Mouse (Mus musculus): Measurements from ENCODE around the gene Lsamp. TPM values are rescaled to one million over a fixed set of nuclear protein-coding genes. Genes with fewer than 3 reads are reported as not detected.
"Not testable (repeated sequence)": the region's sequence is repeated elsewhere in the genome, so short reads cannot be mapped to it uniquely, and the experiment has no call there.

The Lsamp gene
- total RNA-seq, 4 experiments from 2014 or later, result 0.17 to 0.43 (median 0.28) TPM

- DNase-seq (ENCODE audit: low spot score in 2 of 2), result no peak
These were observed 486.8 kb downstream of the Lsamp start for GRCm38 (mm10) chr16:40470946-40471345.

DNA sequence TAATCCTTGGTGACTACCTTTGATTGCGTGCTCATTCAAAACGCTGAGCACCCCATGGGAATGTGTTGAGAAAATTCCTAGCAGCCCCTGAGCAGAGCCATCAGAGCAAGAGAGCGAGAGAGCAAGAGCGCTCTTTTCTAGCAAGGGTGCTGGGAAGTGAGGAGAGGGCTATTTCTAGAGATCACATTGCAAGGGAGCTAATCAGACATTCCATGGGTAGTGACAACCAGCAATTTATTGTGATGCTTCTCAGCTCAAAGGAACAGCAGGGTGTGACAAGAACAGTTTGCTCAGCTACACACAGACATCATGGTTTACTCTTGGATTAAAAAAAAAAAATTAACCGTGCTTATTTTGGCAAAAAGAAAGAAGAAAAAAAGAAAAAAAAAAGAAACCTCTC lies 487.8 kb downstream of the Lsamp start:
- DNase-seq (ENCODE audit: low spot score in 2 of 2), result no peak

DNA sequence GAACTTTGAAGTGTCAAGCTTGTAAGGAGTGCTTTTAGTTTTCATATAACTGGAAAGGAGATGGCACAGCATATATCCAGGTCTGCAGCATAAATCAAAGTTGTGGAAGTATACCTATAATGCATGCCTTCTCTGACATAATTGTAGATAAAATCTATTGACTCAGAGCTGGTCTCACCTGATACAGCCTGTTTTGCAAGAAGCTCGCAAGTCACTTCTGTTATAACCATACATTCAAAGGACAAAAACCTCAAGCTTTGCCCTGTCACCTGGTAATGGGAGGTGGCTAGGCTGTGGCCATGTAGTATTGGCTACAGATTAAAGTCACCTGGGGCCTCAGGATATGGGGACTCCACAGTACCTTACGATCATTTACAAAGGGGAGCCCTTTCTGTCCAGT lies 507.4 kb downstream of the Lsamp start:
- DNase-seq (ENCODE audit: low spot score in 2 of 2), result no peak

GRCm38 (mm10) chr16:40504262-40504960 lies 520.2 kb downstream of the Lsamp start:
- no peak for DNase-seq (ENCODE audit: low spot score in 2 of 2)

GRCm38 (mm10) chr16:40509146-40510030 lies 525.2 kb downstream of the Lsamp start:
- no peak for DNase-seq (ENCODE audit: low spot score in 2 of 2)

DNA sequence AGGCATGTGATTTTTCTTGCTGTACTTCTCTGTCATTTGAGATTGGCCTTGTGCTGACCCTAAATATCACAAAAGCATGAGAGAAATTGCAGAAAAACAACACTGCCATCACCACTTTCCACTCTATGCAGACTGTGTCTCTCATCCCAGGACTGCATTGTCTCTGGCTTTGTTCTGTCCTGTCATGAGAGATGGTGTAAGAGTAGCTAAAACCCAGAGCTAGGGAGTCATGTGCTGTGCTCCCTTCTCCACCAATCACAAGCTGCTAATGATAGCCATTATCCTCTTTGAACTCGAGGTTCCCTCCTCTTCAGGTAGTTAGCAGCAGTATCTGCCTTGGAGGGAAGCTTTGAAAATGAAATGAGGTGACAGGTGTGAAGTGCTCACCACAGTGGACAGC lies 552.6 kb downstream of the Lsamp start:
- DNase-seq (ENCODE audit: low spot score in 2 of 2), result no peak

- DNase-seq (ENCODE audit: low spot score in 2 of 2), result no peak
These were observed 565.5 kb downstream of the Lsamp start for GRCm38 (mm10) chr16:40549663-40550062.

DNA sequence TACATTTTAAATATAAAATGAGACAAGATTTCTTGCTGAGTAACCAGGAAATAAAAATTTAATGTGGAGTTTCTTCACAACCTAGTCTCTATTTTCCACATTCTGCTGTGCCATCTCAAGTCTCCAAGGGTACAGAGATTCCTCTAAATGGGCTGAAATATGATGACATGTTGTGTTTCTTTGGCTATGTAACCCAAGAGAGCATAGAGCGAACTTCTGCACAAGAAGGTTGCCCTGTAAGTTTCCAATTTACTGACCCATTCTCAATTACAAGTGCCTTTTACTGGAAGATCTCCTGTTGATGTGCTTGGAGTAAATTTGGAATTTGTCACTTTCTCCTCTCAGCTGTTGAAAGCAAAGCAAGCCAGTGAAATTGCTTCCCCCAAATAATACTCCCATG lies 571.4 kb downstream of the Lsamp start:
- DNase-seq (ENCODE audit: low spot score in 2 of 2), result no peak

- no peak for DNase-seq (ENCODE audit: low spot score in 2 of 2)
These were observed 573.6 kb downstream of the Lsamp start for GRCm38 (mm10) chr16:40557680-40558249.

DNA sequence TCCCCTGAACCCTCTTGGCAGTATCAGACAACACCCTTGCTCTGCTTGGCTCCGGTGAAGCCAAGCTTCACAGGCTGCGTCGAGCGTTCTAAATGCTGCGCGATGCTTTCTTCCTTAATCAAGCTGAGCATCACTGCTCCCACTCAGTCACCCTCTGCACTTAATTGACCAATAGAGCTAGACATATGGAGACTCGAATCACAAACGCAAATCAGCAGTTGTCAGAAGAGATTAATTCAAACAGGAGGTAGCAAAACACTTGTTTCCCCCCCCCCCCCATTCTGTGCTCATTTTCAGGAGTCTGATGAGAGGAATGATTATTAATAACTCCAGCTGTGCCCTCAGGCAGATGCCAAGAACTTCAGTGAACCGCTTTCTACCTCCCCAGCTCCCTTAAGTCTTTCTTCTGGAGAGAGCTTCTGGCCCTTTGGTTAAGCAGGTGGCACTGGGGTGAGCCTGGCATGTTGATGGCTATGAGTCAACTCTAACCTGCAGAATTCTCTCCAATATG lies 583.3 kb downstream of the Lsamp start:
- DNase-seq (ENCODE audit: low spot score in 2 of 2), result no peak

DNA sequence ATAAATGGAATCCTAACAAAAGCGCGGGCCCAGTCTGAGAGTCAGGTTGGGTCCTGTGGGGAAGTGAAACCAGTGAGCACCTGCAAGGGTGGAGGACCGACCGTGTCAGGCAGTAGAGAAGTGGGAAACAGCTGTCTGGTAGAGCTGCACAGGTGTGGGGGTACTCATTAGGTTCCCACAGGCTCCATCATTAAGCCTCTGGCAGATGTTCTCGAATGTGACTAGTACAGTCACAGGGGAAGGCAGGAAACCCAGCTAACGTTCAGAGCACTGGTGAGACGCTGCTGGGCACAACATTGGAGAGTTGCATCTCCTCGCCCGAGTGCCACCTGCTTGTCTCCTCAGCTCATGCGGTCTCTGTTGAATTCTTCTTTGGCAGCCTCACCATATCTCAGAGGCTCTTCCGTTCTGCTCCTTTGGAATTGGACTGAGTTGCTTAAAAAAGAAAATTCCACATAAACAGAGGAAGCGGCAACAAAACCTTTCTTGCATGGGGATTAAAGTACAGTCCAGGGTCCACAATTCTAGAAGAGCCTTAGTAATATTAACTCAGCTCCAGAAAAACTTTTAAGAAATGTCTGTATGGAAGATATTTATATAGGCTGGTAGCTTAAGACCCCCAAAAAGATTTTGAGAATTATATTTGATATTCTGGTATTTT lies 588.1 kb downstream of the Lsamp start:
- no peak for DNase-seq (ENCODE audit: low spot score in 2 of 2)

GRCm38 (mm10) chr16:40582076-40582475 lies 597.9 kb downstream of the Lsamp start:
- DNase-seq (ENCODE audit: low spot score in 2 of 2), result no peak

GRCm38 (mm10) chr16:40593161-40593560 lies 609.0 kb downstream of the Lsamp start:
- no peak for DNase-seq (ENCODE audit: low spot score in 2 of 2)

- DNase-seq (ENCODE audit: low spot score in 2 of 2), result no peak
These were observed 617.5 kb downstream of the Lsamp start for GRCm38 (mm10) chr16:40601431-40602387.

GRCm38 (mm10) chr16:40607509-40607908 lies 623.3 kb downstream of the Lsamp start:
- no peak for DNase-seq (ENCODE audit: low spot score in 2 of 2)

DNA sequence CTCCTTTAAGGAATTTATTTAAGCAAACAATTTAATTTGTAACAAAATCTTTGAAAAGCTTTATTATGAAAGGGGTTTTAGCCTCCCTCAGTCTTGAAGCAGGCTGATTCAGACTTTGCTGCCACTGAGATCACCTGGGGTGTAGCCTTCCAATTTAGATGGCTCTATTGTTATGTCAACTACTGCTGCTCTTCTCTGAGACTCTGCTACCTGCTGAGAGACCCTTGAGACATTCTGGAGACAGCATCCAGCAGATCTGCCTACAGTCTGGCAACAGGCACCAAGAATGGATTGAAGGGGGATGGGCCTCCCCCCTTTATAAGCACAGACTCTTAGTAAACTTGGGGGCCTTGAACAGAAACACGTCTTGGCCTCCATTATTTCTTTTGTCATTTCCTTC lies 632.5 kb downstream of the Lsamp start:
- not testable (repeated sequence) for DNase-seq (ENCODE audit: low spot score in 2 of 2)

DNA sequence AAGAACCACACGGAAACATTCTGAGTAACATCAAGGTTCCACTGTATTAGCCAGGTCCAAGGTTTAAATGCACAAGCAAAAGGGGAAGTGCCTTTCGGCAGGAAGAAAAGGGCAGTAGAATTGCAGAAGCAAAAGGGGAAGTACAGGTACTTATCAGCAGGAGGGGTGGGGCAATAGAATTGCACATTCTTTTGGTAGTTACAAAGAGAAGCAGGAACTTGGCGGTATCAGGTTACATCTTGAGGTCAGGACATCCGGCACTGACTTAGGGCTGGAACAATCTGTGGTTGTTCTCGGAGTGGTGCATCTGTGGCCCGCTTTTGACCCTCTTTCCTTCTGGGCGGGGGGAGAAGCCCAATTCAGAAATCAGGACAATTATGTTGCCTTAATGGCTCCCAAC lies 636.9 kb downstream of the Lsamp start:
- DNase-seq (ENCODE audit: low spot score in 2 of 2), result not testable (repeated sequence)

GRCm38 (mm10) chr16:40627159-40627558 lies 643.0 kb downstream of the Lsamp start:
- DNase-seq (ENCODE audit: low spot score in 2 of 2), result no peak

DNA sequence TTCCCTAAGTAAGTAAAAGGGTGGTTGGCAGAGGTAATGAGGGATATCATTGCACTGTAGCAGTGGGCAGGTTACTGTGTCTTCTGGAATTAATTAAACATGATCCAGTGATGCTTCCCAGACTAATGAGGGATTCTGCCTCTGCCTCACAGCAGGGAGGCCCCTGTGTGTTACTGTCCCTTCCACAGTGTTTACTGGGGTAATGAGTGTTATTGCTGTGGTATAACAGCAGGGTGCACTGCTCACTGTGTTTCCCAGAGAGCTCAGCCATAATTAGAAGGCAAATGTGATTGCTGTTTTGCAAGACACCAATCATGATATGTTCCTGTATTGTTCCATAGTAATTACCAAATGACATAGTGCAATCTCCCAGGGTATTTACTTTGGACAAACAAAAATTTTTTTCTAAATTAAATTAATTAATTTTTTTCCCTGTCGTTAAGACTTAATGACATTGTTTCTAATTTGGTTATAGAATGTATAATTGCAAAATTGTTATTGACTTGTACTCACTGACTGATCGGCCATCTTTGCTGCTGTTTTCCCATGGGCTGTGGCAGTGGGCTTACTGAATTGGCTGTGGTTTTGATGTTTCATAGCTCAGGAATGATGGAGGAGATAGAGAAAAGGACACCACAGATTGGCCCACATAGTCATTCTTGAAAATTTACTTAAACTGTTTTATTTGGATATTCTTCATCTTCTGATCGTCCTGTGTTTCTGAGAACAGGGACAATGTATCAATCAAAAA lies 655.6 kb downstream of the Lsamp start:
- DNase-seq (ENCODE audit: low spot score in 2 of 2), result no peak

- no peak for DNase-seq (ENCODE audit: low spot score in 2 of 2)
These were observed 668.6 kb downstream of the Lsamp start for GRCm38 (mm10) chr16:40652800-40653199.

Data from gastrocnemius, adult 8-10 months (tissue).